Mouse (Mus musculus) liver, postnatal 0 days (tissue): ENCODE measurements at regions not wholly inside any gene's neighbourhood (a gene's known extent, or its start where the extent isn't known, plus 50 kb on each side); places are given as distances from the start of the nearest gene placed in this dataset.

Source experiments
- CTCF ChIP-seq: sonication (generic); IDR thresholded peaks from 2 replicates; pipeline ENCODE4 v1.5.1; 2016; ENCODE audit warnings: antibody characterized with exemption, low read depth
- EP300 ChIP-seq: IDR thresholded peaks from 2 replicates; pipeline ENCODE4 v1.6.1; 2016; ENCODE audit warnings: antibody characterized with exemption, low read depth, mild to moderate bottlenecking

- no peak for TF ChIP-seq CTCF
- no peak for TF ChIP-seq EP300
Measured at GRCm38 (mm10) chr19:16044169-16044568, 59.4 kb upstream of the Cep78 start.
